Mouse (Mus musculus) macrophage (primary cell): Measurements from ENCODE around the gene Fmo2. TPM values are rescaled to one million over a fixed set of nuclear protein-coding genes. Genes with fewer than 3 reads are reported as not detected.

Experiments
- H3K27ac ChIP-seq: fragments of 350-480 bp; formaldehyde crosslinking; 2 replicates; pipeline ENCODE4 v1.9.0; 2021
- H3K36me3 ChIP-seq: fragments of 350-480 bp; formaldehyde crosslinking; 2 replicates; pipeline ENCODE4 v1.9.0; 2021; ENCODE audit errors: inconsistent target
- H3K4me3 ChIP-seq: fragments of 350-480 bp; formaldehyde crosslinking; 2 replicates; pipeline ENCODE4 v1.9.0; 2021; ENCODE audit errors: inconsistent target
- H3K79me2 ChIP-seq: fragments of 350-480 bp; formaldehyde crosslinking; 2 replicates; pipeline ENCODE4 v1.9.0; 2021; ENCODE audit errors: inconsistent target
- WGBS: methylation state at CpG from one replicate; pipeline ENCODE4 v1.1.7; 2026; ENCODE audit warnings: inconsistent platforms; ENCODE audit not compliant: missing documents; 5-methylcytosine and 5-hydroxymethylcytosine counted together
- polyA plus RNA-seq: library from polyadenylated mRNA; stranded (reverse); fragments of 250-400 nt; gene quantifications from 3 replicates; pipeline ENCODE4 v1.2.4, GENCODE M21; 2018; ENCODE audit warnings: inconsistent platforms

The Fmo2 gene
- polyA plus RNA-seq, 1 experiment from 2014 or later: not detected

GRCm38 (mm10) chr1:162840211-162840610 lies 58.3 kb downstream of the Fmo2 start:
- H3K36me3 ChIP-seq: no peaks in the 10 kb centered on the region
- no peak overlapping the region for H3K27ac ChIP-seq
- H3K79me2 ChIP-seq: no peaks in the 10 kb centered on the region
- WGBS: 98% methylated on average over 5 of the region's 9 CpGs
- H3K4me3 ChIP-seq: no peak overlapping the region

GRCm38 (mm10) chr1:162838976-162839375 lies 59.5 kb downstream of the Fmo2 start:
- no peak overlapping the region for H3K27ac ChIP-seq
- no peaks in the 10 kb centered on the region for H3K79me2 ChIP-seq
- no peak overlapping the region for H3K4me3 ChIP-seq
- WGBS: 91% methylated on average over 6 of the region's 6 CpGs
- H3K36me3 ChIP-seq: no peaks in the 10 kb centered on the region

- WGBS: 89% methylated on average over 5 of the region's 5 CpGs
- no peaks in the 10 kb centered on the region for H3K36me3 ChIP-seq
- H3K4me3 ChIP-seq: no peak overlapping the region
- no peaks in the 10 kb centered on the region for H3K79me2 ChIP-seq
- H3K27ac ChIP-seq: no peak overlapping the region
Measured at GRCm38 (mm10) chr1:162834342-162834741, 64.2 kb downstream of the Fmo2 start.

GRCm38 (mm10) chr1:162832574-162832953 lies 66.0 kb downstream of the Fmo2 start:
- no peaks in the 10 kb centered on the region for H3K79me2 ChIP-seq
- no peak overlapping the region for H3K4me3 ChIP-seq
- no peak overlapping the region for H3K27ac ChIP-seq
- no peaks in the 10 kb centered on the region for H3K36me3 ChIP-seq
- 89% methylated on average over 5 of the region's 5 CpGs for WGBS

- whole genome bisulfite sequencing: 50% methylated on average over 5 of the region's 5 CpGs
- Histone ChIP-seq H3K79me2 (no peaks in the 10 kb centered on the region), H3K36me3 (no peaks in the 10 kb centered on the region), H3K4me3 (no peak overlapping the region), H3K27ac (no peak overlapping the region)
Measured at GRCm38 (mm10) chr1:162831838-162832573, 66.5 kb downstream of the Fmo2 start.

Other genes starting within 250 kb of the Fmo2 start
- not detected in 3 replicates for gene Myocos, start 240.5 kb downstream of the Fmo2 start, polyA plus RNA-seq
- gene Prrc2c, start 158.2 kb downstream of the Fmo2 start, polyA plus RNA-seq: 44.0 to 64.3 TPM (median 56.5 TPM) in 3 replicates
- not detected in 3 replicates for gene Fmo4, start 84.8 kb downstream of the Fmo2 start, polyA plus RNA-seq
- not detected in 3 replicates for gene Fmo1, start 32.1 kb downstream of the Fmo2 start, polyA plus RNA-seq
- gene Fmo6, start 38.8 kb upstream of the Fmo2 start, polyA plus RNA-seq: not detected in 3 replicates
- not detected in 3 replicates for gene Fmo3, start 85.8 kb upstream of the Fmo2 start, polyA plus RNA-seq
- gene Mroh9, start 186.9 kb upstream of the Fmo2 start, polyA plus RNA-seq: not detected in 3 replicates